Mouse (Mus musculus) frontal cortex, adult (tissue): ENCODE measurements at regions not wholly inside any gene's neighbourhood (a gene's known extent, or its start where the extent isn't known, plus 50 kb on each side); places are given as distances from the start of the nearest gene placed in this dataset.
A peak's percentile ranks its signal among the peaks of the same experiment; 100 is the strongest.

Source experiments
- ATAC-seq: cut with Nextera tagmentation; 2 replicates; pipeline ENCODE4 v1.9.2; 2017; ENCODE audit warnings: mild to moderate bottlenecking, moderate library complexity, mixed read lengths; ENCODE audit not compliant: low TSS enrichment

GRCm38 (mm10) chr9:61292501-61292900, 79.7 kb upstream of the Tle3 start:
- no peak for ATAC-seq

- no peak for ATAC-seq
These were observed 78.8 kb upstream of the Tle3 start for GRCm38 (mm10) chr9:61293223-61293985.

GRCm38 (mm10) chr9:61295001-61295400, 77.2 kb upstream of the Tle3 start:
- no peak for ATAC-seq

GRCm38 (mm10) chr9:61296311-61296947, 75.7 kb upstream of the Tle3 start:
- ATAC-seq, result no peak

- ATAC-seq, result no peak
These were observed 74.8 kb upstream of the Tle3 start for GRCm38 (mm10) chr9:61297385-61297784.

GRCm38 (mm10) chr9:61299873-61300560, 72.1 kb upstream of the Tle3 start:
- ATAC-seq, result no peak

GRCm38 (mm10) chr9:61301070-61301469, 71.1 kb upstream of the Tle3 start:
- ATAC-seq, result no peak

GRCm38 (mm10) chr9:61302724-61303123, 69.4 kb upstream of the Tle3 start:
- no peak for ATAC-seq

GRCm38 (mm10) chr9:61306306-61306705, 65.9 kb upstream of the Tle3 start:
- ATAC-seq, result no peak

- ATAC-seq, result no peak
These were observed 63.1 kb upstream of the Tle3 start for GRCm38 (mm10) chr9:61309096-61309495.

GRCm38 (mm10) chr9:61309768-61310493, 62.2 kb upstream of the Tle3 start:
- no peak for ATAC-seq

- ATAC-seq, result no peak
These were observed 61.6 kb upstream of the Tle3 start for GRCm38 (mm10) chr9:61310574-61310973.

- ATAC-seq, result no peak
These were observed 60.6 kb upstream of the Tle3 start for GRCm38 (mm10) chr9:61311604-61312003.

GRCm38 (mm10) chr9:61314630-61315179, 57.5 kb upstream of the Tle3 start:
- no peak for ATAC-seq

GRCm38 (mm10) chr9:61315371-61316298, 56.5 kb upstream of the Tle3 start:
- ATAC-seq, result no peak

GRCm38 (mm10) chr9:61316442-61316841, 55.7 kb upstream of the Tle3 start:
- ATAC-seq, result no peak

GRCm38 (mm10) chr9:61319721-61320120, 52.4 kb upstream of the Tle3 start:
- no peak; the same call in 1 of the 2 replicates for ATAC-seq

GRCm38 (mm10) chr9:61321314-61321713, 50.9 kb upstream of the Tle3 start:
- no peak for ATAC-seq

- ATAC-seq, result peak; percentile 38; the same call in 1 of the 2 replicates
These were observed 50.3 kb upstream of the Tle3 start for GRCm38 (mm10) chr9:61321825-61322224.

GRCm38 (mm10) chr9:61322333-61322732, 49.8 kb upstream of the Tle3 start:
- no peak for ATAC-seq
